Mouse (Mus musculus) MEL (cell line): Measurements from ENCODE around the gene Gm49322. TPM values are rescaled to one million over a fixed set of nuclear protein-coding genes. Genes with fewer than 3 reads are reported as not detected.

Experiments used
- DNase-seq: peaks from one replicate; pipeline ENCODE4 v3.0.0; 2011; ENCODE audit warnings: low read depth, low spot score
- H3K27ac ChIP-seq: 2 replicates; pipeline ENCODE4 v1.5.1; 2012; ENCODE audit warnings: low read depth, mild to moderate bottlenecking, control low read depth, low read length, moderate library complexity; ENCODE audit not compliant: control insufficient read depth
- H3K27me3 ChIP-seq, 2 experiments: fragments of 150-350 bp in 1 of 2; sonication (generic) in 1 of 2; 2 replicates each; pipeline ENCODE4 v1.6.1; 2012; ENCODE audit warnings: low read length in 2 of 2, mild to moderate bottlenecking in 2 of 2, improper control_type of control experiment in 1 of 2, moderate library complexity in 1 of 2; ENCODE audit not compliant: insufficient read depth in 2 of 2, control insufficient read depth in 1 of 2
- H3K36me3 ChIP-seq, 2 experiments: 2 replicates each; pipeline ENCODE4 v1.6.1; 2012 to 2014; ENCODE audit warnings: low read length in 2 of 2, improper control_type of control experiment in 1 of 2, inconsistent platforms in 1 of 2, mild to moderate bottlenecking in 1 of 2; ENCODE audit not compliant: insufficient read depth in 2 of 2, control insufficient read depth in 1 of 2
- H3K4me1 ChIP-seq, 2 experiments: fragments of 150-350 bp in 1 of 2; sonication (generic) in 1 of 2; 2 replicates each; pipeline ENCODE4 v1.6.1; 2012; ENCODE audit warnings: low read length in 2 of 2, improper control_type of control experiment in 1 of 2, mild to moderate bottlenecking in 1 of 2; ENCODE audit not compliant: insufficient read depth in 2 of 2, control insufficient read depth in 1 of 2
- H3K4me3 ChIP-seq, 2 experiments: fragments of 150-350 bp in 1 of 2; sonication (generic) in 1 of 2; 2 replicates each; pipeline ENCODE4 v1.5.1; 2012; ENCODE audit warnings: low read depth in 2 of 2, low read length in 2 of 2, mild to moderate bottlenecking in 2 of 2, moderate library complexity in 2 of 2, control low read depth in 1 of 2, improper control_type of control experiment in 1 of 2; ENCODE audit not compliant: control insufficient read depth in 1 of 2, insufficient read depth in 1 of 2
- H3K79me2 ChIP-seq: 2 replicates; pipeline ENCODE4 v1.6.1; 2012; ENCODE audit warnings: mild to moderate bottlenecking, low read length, moderate library complexity; ENCODE audit not compliant: control insufficient read depth, poor library complexity, insufficient read depth
- H3K9ac ChIP-seq: 2 replicates; pipeline ENCODE4 v1.6.1; 2012; ENCODE audit warnings: low read depth, mild to moderate bottlenecking, control low read depth, low read length, moderate library complexity; ENCODE audit not compliant: control insufficient read depth, poor library complexity, severe bottlenecking
- H3K9me3 ChIP-seq: fragments of 150-350 bp; sonication (generic); replicated peaks from 2 replicates; pipeline ENCODE4 v1.6.1; 2012; ENCODE audit warnings: mild to moderate bottlenecking, low read length, improper control_type of control experiment, moderate library complexity; ENCODE audit not compliant: insufficient read depth
- CTCF ChIP-seq, 3 experiments: IDR thresholded peaks in 2 of 3; conservative IDR thresholded peaks in 1 of 3; 2 replicates each; pipeline ENCODE4 v1.5.1; 2011 to 2012; ENCODE audit warnings: low read length in 3 of 3, low read depth in 2 of 3, mild to moderate bottlenecking in 2 of 3, improper control_type of control experiment in 1 of 3, inconsistent platforms in 1 of 3, mixed read lengths in 1 of 3, moderate library complexity in 1 of 3; ENCODE audit not compliant: control insufficient read depth in 1 of 3, insufficient read depth in 1 of 3, poor library complexity in 1 of 3, severe bottlenecking in 1 of 3
- E2F4 ChIP-seq: IDR thresholded peaks from 2 replicates; pipeline ENCODE4 v1.6.1; 2011; ENCODE audit warnings: low read depth, low read length, improper control_type of control experiment, borderline replicate concordance
- ELF1 ChIP-seq: IDR thresholded peaks from 2 replicates; pipeline ENCODE4 v1.6.1; 2014; ENCODE audit warnings: low read depth, mild to moderate bottlenecking, inconsistent platforms, low read length, improper control_type of control experiment, moderate library complexity
- EP300 ChIP-seq, 2 experiments: IDR thresholded peaks; 2 replicates each; pipeline ENCODE4 v1.6.1; 2011; ENCODE audit warnings: improper control_type of control experiment in 2 of 2, low read length in 2 of 2, low read depth in 1 of 2, mild to moderate bottlenecking in 1 of 2
- ETS1 ChIP-seq: IDR thresholded peaks from 2 replicates; pipeline ENCODE4 v1.6.1; 2012; ENCODE audit warnings: low read depth, mild to moderate bottlenecking, inconsistent platforms, low read length, improper control_type of control experiment, moderate library complexity
- GABPA ChIP-seq: IDR thresholded peaks from 2 replicates; pipeline ENCODE4 v1.6.1; 2012; ENCODE audit warnings: low read depth, mild to moderate bottlenecking, inconsistent platforms, low read length, improper control_type of control experiment, moderate library complexity
- HCFC1 ChIP-seq: IDR thresholded peaks from 2 replicates; pipeline ENCODE4 v1.6.1; 2012; ENCODE audit warnings: low read depth, mild to moderate bottlenecking, inconsistent platforms, low read length, improper control_type of control experiment, moderate library complexity
- MAFK ChIP-seq: IDR thresholded peaks from 2 replicates; pipeline ENCODE4 v1.6.1; 2011; ENCODE audit warnings: low read depth, mild to moderate bottlenecking, low read length, improper control_type of control experiment, borderline replicate concordance
- MAZ ChIP-seq: IDR thresholded peaks from 2 replicates; pipeline ENCODE4 v1.6.1; 2012; ENCODE audit warnings: low read depth, mild to moderate bottlenecking, inconsistent platforms, low read length, improper control_type of control experiment
- MXI1 ChIP-seq: IDR thresholded peaks from 2 replicates; pipeline ENCODE4 v1.6.1; 2011; ENCODE audit warnings: mild to moderate bottlenecking, low read depth, low read length, improper control_type of control experiment
- MYC ChIP-seq: IDR thresholded peaks from 2 replicates; pipeline ENCODE4 v1.6.1; 2011; ENCODE audit warnings: low read depth, mild to moderate bottlenecking, low read length, improper control_type of control experiment, moderate library complexity
- NELFE ChIP-seq: IDR thresholded peaks from 2 replicates; pipeline ENCODE4 v1.6.1; 2011; ENCODE audit warnings: low read depth, low read length, improper control_type of control experiment
- NRF1 ChIP-seq: IDR thresholded peaks from 2 replicates; pipeline ENCODE4 v1.6.1; 2014; ENCODE audit warnings: low read depth, mild to moderate bottlenecking, inconsistent platforms, low read length, improper control_type of control experiment, moderate library complexity; ENCODE audit not compliant: poor library complexity, insufficient read depth, severe bottlenecking
- POLR2A ChIP-seq, 2 experiments: IDR thresholded peaks; 2 replicates each; pipeline ENCODE4 v1.6.1; 2011 to 2012; ENCODE audit warnings: low read length in 2 of 2, mild to moderate bottlenecking in 2 of 2, control low read depth in 1 of 2, improper control_type of control experiment in 1 of 2, low read depth in 1 of 2, moderate library complexity in 1 of 2; ENCODE audit not compliant: control insufficient read depth in 1 of 2, insufficient read depth in 1 of 2, poor library complexity in 1 of 2
- POLR2AphosphoS5 ChIP-seq: IDR thresholded peaks from 2 replicates; pipeline ENCODE4 v1.6.1; 2012; ENCODE audit warnings: low read depth, borderline replicate concordance, mild to moderate bottlenecking, inconsistent platforms, low read length, moderate library complexity, mixed read lengths
- RAD21 ChIP-seq: IDR thresholded peaks from 2 replicates; pipeline ENCODE4 v1.6.1; 2011; ENCODE audit warnings: mild to moderate bottlenecking, low read depth, low read length, improper control_type of control experiment
- RCOR1 ChIP-seq: IDR thresholded peaks from 2 replicates; pipeline ENCODE4 v1.6.1; 2012; ENCODE audit warnings: low read depth, mild to moderate bottlenecking, inconsistent platforms, low read length, improper control_type of control experiment
- SIN3A ChIP-seq: IDR thresholded peaks from 2 replicates; pipeline ENCODE4 v1.6.1; 2012; ENCODE audit warnings: low read length, improper control_type of control experiment, inconsistent platforms
- SMC3 ChIP-seq: IDR thresholded peaks from 2 replicates; pipeline ENCODE4 v1.6.1; 2011; ENCODE audit warnings: low read depth, low read length, improper control_type of control experiment
- TAL1 ChIP-seq: IDR thresholded peaks from 2 replicates; pipeline ENCODE4 v1.6.1; 2012; ENCODE audit warnings: mild to moderate bottlenecking, inconsistent platforms, low read length, moderate library complexity, mixed read lengths
- UBTF ChIP-seq: IDR thresholded peaks from 2 replicates; pipeline ENCODE4 v1.6.1; 2012; ENCODE audit warnings: low read depth, mild to moderate bottlenecking, inconsistent platforms, low read length, improper control_type of control experiment, moderate library complexity, borderline replicate concordance; ENCODE audit not compliant: insufficient read depth
- ZKSCAN1 ChIP-seq: IDR thresholded peaks from 2 replicates; pipeline ENCODE4 v1.6.1; 2012; ENCODE audit warnings: low read depth, mild to moderate bottlenecking, inconsistent platforms, low read length, improper control_type of control experiment, moderate library complexity
- polyA plus RNA-seq, 2 experiments: library from polyadenylated mRNA; stranded (reverse) in 1 of 2; unstranded in 1 of 2; fragments of >175 nt in 1 of 2; fragments of >200 nt in 1 of 2; gene quantifications; 2 replicates each; pipeline versions ENCODE4 v1.2.1 to v1.2.4; 2012; ENCODE audit warnings: low replicate concordance in 2 of 2, low read depth in 1 of 2; ENCODE audit not compliant: insufficient read length in 2 of 2, insufficient read depth in 1 of 2, missing spikeins in 1 of 2
- total RNA-seq: library from RNA; depleted of rRNA; stranded (reverse); fragments of 300-350 nt; gene quantifications from 2 replicates; pipeline ENCODE4 v1.2.3, GENCODE M21; 2012

Gm49322 gene
- total and polyA plus RNA-seq, 3 experiments, result 1.8 to 2.1 TPM; not detected in 1

- peak; percentile 94 for DNase-seq
- H3K79me2 ChIP-seq, result peaks cover 41% of the 10 kb centered on the region
- H3K27ac ChIP-seq, result peak overlapping the region; percentile 95
- peaks cover 10 to 30% of the 10 kb centered on the region in 2 experiments; a peak in 3 of 4 replicates for H3K4me1 ChIP-seq
- peak; percentile 61 for TF ChIP-seq NRF1
- TF ChIP-seq MYC, result peak; percentile 10; the same call in 1 of the 2 replicates
- no peak for TF ChIP-seq TAL1
- TF ChIP-seq MXI1, result no peak
- TF ChIP-seq RCOR1, result no peak
- no peak for TF ChIP-seq E2F4
- TF ChIP-seq POLR2A (IDR thresholded peaks at IDR 0.05; ENCODE audit: control insufficient read depth in 1 of 2, insufficient read depth in 1 of 2, low read depth in 1 of 2, low read length in 2 of 2, poor library complexity in 1 of 2), result peak; percentile 51 to 65; a peak in 2 of 4 replicates
- no peak for TF ChIP-seq MAFK
- TF ChIP-seq ETS1, result peak; percentile 20; the same call in 1 of the 2 replicates
- peak; percentile 59 for TF ChIP-seq SIN3A
- TF ChIP-seq RAD21, result peak; percentile 59
- 0 out of 2 replicates have a peak, but pooled peaks have one; percentile 63 for TF ChIP-seq UBTF
- no peak for TF ChIP-seq POLR2AphosphoS5
- TF ChIP-seq ELF1, result 0 out of 2 replicates have a peak, but pooled peaks have one; percentile 59
- no peak for TF ChIP-seq GABPA
- no peak for TF ChIP-seq EP300 (IDR thresholded peaks at IDR 0.05; ENCODE audit: low read depth in 1 of 2, low read length in 2 of 2)
- peak; percentile 64 for TF ChIP-seq SMC3
- TF ChIP-seq CTCF (IDR thresholded peaks at IDR 0.05 in 2 of 3, conservative IDR thresholded peaks at IDR 0.05 in 1 of 3; ENCODE audit: control insufficient read depth in 1 of 3, insufficient read depth in 1 of 3, low read depth in 2 of 3, low read length in 3 of 3, poor library complexity in 1 of 3, severe bottlenecking in 1 of 3), result peak; percentile 84 to 94 (median 85); a peak in 5 of 6 replicates
- TF ChIP-seq NELFE, result peak; percentile 54
- TF ChIP-seq HCFC1, result peak; percentile 47; the same call in 1 of the 2 replicates
- no peak for TF ChIP-seq ZKSCAN1
- TF ChIP-seq MAZ, result no peak
- H3K9me3 ChIP-seq, result no peaks in the 10 kb centered on the region
- H3K9ac ChIP-seq, result peak overlapping the region; percentile 88
- peak overlapping the region; percentile 54 to 55 for H3K4me3 ChIP-seq
- H3K27me3 ChIP-seq, result no peaks in the 10 kb centered on the region
- peaks cover 0 to 24% of the 10 kb centered on the region in 2 experiments; a peak in 2 of 4 replicates for H3K36me3 ChIP-seq
Measured at GRCm38 (mm10) chr10:80578131-80578750, 27.6 kb upstream of the Gm49322 start.
